Mouse (Mus musculus): ENCODE measurements around the gene Wfdc1. TPM values are rescaled to one million over a fixed set of nuclear protein-coding genes. Genes with fewer than 3 reads are reported as not detected.
A peak's percentile ranks its signal among the peaks of the same experiment; 100 is the strongest.

The Wfdc1 gene
- total RNA-seq (2021) = 1 to 10 TPM; 4.5 to 5.7 TPM

- intact Hi-C loops (cut with DNase I) = no loop called here
- peak in 1 of 2 experiments; percentile 63 for DNase-seq (ENCODE audit: extremely low spot score in 1 of 2, low spot score in 2 of 2)
Measured at GRCm38 (mm10) chr8:119666219-119666951, at the start of gene Wfdc1. Gene Wfdc1 (plus strand): TSS chr8:119666365.

GRCm38 (mm10) chr8:119616811-119617210, 49.4 kb upstream of the Wfdc1 start:
- no peak for DNase-seq (ENCODE audit: extremely low spot score in 1 of 2, low spot score in 2 of 2)
- intact Hi-C loops (cut with DNase I) = no loop called here

DNA sequence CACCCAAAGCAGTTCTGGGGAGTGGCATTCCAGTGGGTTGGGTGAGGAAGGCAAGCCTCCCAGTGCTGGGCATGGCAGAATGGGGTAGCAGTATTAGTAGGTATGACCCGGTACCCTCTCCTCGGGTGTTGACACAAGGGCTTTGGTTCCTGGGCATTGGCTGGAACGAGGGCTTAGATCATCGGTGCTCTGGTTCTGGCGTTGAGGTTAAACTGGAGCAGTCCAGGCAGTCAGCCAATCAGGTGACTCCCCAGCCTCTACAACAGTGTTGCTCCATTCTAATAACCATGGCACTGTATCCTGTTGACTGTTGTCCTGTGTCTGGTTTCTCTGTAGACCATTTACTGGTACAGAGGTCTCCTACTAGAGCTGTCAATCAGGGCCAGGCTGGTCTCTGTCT, 48.6 kb upstream of the Wfdc1 start:
- DNase-seq (ENCODE audit: extremely low spot score in 1 of 2, low spot score in 2 of 2) = no peak
- intact Hi-C loops (cut with DNase I) = no loop called here

GRCm38 (mm10) chr8:119618887-119619286, 47.3 kb upstream of the Wfdc1 start:
- no peak for DNase-seq (ENCODE audit: extremely low spot score in 1 of 2, low spot score in 2 of 2)
- intact Hi-C loops (cut with DNase I) = no loop called here

DNA sequence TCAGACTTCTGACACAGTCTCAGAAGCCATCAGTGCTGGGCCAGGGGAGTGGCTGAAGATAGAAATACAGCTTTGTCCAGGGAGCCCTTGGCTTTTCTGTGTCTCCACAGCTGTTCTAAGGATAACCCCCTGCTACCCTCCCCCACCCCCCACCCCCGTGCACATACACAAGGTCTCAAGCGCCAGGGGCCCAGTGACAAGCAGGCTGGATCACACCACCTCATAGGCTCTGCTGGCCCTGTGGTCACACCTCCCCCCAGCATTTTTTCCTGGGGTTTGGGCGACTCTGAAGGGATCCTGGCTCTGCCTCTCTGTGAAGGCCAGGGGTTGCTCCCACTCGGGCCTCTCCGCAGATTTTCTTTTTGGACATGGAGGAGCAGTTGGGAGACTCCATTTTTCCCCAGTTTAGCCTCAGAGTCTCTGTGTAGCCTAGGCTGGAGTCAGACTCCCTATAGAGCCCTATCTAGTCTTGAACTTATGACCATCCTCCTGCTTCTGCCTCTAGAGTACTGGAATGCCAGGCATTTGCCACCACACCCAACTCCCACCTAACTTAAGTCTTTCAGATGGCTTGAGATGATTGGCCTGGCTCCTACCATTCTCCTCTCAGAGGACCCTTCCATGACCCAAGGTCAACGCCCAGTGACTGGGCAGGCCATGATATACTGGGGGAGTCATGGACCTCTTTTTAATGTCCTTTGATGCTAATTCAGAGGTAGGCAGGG, 45.9 kb upstream of the Wfdc1 start:
- DNase-seq (ENCODE audit: extremely low spot score in 1 of 2, low spot score in 2 of 2) = no peak
- intact Hi-C loops (cut with DNase I) = no loop called here

GRCm38 (mm10) chr8:119620848-119621465, 45.2 kb upstream of the Wfdc1 start:
- intact Hi-C loops (cut with DNase I) = no loop called here
- no peak for DNase-seq (ENCODE audit: extremely low spot score in 1 of 2, low spot score in 2 of 2)

DNA sequence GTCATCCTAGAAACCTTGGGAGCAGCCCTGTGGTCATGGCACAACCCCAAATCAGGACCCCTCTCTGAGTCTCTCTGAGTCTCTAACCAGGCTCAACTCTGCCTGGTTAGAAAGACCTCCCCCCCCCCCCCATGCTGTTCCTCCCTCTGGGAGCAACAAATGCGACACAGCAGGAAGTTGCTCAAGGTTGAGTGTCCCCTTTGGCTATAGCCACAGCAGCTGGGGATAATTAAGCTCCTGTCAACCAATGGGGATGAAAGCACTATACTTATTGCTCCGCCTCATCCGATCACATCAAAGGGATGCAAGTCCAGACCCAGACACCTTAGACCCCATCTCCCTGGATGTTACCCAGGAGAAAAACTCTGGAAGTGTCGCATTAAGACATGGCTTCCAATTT, 43.6 kb upstream of the Wfdc1 start:
- intact Hi-C loops (cut with DNase I) = no loop called here
- no peak for DNase-seq (ENCODE audit: extremely low spot score in 1 of 2, low spot score in 2 of 2)

GRCm38 (mm10) chr8:119623061-119623460, 43.1 kb upstream of the Wfdc1 start:
- DNase-seq (ENCODE audit: extremely low spot score in 1 of 2, low spot score in 2 of 2) = no peak
- intact Hi-C loops (cut with DNase I) = no loop called here

DNA sequence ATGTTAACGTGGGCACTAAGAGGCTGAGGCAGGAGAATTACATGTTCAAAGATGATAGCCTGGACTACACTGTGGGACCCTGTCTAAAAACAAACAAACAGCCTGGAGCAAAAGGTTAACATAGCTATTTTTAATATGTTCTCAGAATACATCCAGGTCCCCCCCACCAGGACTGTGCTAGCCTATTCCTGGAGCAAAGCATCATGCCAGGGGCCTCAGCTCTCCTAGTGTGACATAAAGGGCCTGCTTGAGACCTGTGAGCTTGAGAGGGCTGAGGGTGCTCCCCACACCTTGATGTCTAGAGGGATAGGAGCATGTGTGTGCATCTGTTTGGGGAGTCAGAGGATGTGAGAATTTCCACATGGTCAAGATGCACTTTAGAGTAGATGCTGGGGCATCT, 42.4 kb upstream of the Wfdc1 start:
- intact Hi-C loops (cut with DNase I) = no loop called here
- DNase-seq (ENCODE audit: extremely low spot score in 1 of 2, low spot score in 2 of 2) = no peak

DNA sequence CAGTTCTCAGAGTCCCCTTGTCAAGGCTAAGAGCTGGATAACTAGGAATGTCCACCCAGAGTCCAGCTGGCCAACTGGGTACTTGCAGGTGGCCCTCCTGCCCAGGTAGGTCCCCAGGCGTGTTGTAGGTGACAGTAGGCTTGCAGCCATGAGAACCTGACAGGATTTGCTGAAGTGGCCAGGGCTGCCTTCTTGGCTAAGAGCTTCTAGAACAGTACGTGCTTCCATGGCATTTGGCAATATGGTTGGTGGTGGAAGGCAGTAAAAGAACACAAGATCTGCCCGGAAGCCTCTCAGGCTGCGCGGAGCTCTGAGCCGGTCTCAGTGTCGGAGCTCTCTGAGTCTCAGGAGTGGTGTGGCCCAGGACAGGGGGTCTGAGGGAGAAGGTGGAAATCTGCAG, 41.2 kb upstream of the Wfdc1 start:
- intact Hi-C loops (cut with DNase I) = no loop called here
- no peak for DNase-seq (ENCODE audit: extremely low spot score in 1 of 2, low spot score in 2 of 2)

- intact Hi-C loops (cut with DNase I) = no loop called here
- no peak for DNase-seq (ENCODE audit: extremely low spot score in 1 of 2, low spot score in 2 of 2)
Measured at GRCm38 (mm10) chr8:119625788-119626187, 40.4 kb upstream of the Wfdc1 start.

DNA sequence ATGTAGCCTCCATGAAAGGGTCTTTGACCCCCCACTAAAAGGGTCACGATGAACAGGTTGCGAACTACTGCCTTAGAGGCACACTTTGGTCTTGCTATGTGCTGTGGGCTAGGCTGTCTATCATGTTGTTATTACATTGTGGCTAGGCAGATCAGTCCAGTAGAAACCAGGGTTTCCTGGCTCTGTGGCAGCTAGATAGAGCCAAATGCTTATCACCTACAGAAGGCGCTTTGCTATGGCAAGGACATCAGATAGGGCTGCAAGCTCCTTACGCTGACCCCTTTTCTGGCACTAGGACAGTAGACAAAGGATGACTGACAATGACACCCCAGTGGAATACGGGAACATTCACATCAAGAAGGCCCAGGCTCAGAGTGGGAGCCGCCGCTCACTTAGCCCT, 39.0 kb upstream of the Wfdc1 start:
- intact Hi-C loops (cut with DNase I) = no loop called here
- DNase-seq (ENCODE audit: extremely low spot score in 1 of 2, low spot score in 2 of 2) = no peak

- intact Hi-C loops (cut with DNase I) = no loop called here
Measured at GRCm38 (mm10) chr8:119627613-119628359, 38.4 kb upstream of the Wfdc1 start.

GRCm38 (mm10) chr8:119630841-119631240, 35.3 kb upstream of the Wfdc1 start:
- intact Hi-C loops (cut with DNase I) = no loop called here
- DNase-seq (ENCODE audit: extremely low spot score in 1 of 2, low spot score in 2 of 2) = no peak

More at GRCm38 (mm10) chr8:119627613-119628359, 38.4 kb upstream of the Wfdc1 start:
- no peak for DNase-seq (ENCODE audit: extremely low spot score in 1 of 2, low spot score in 2 of 2)

- intact Hi-C loops (cut with DNase I) = no loop called here
- DNase-seq (ENCODE audit: extremely low spot score in 1 of 2, low spot score in 2 of 2) = no peak
Measured at GRCm38 (mm10) chr8:119632246-119632645, 33.9 kb upstream of the Wfdc1 start.

- intact Hi-C loops (cut with DNase I) = no loop called here
- no peak for DNase-seq (ENCODE audit: extremely low spot score in 1 of 2, low spot score in 2 of 2)
Measured at GRCm38 (mm10) chr8:119632909-119633308, 33.3 kb upstream of the Wfdc1 start.

- no peak for DNase-seq (ENCODE audit: extremely low spot score in 1 of 2, low spot score in 2 of 2)
- intact Hi-C loops (cut with DNase I) = no loop called here
Measured at GRCm38 (mm10) chr8:119634616-119635336, 31.4 kb upstream of the Wfdc1 start.

DNA sequence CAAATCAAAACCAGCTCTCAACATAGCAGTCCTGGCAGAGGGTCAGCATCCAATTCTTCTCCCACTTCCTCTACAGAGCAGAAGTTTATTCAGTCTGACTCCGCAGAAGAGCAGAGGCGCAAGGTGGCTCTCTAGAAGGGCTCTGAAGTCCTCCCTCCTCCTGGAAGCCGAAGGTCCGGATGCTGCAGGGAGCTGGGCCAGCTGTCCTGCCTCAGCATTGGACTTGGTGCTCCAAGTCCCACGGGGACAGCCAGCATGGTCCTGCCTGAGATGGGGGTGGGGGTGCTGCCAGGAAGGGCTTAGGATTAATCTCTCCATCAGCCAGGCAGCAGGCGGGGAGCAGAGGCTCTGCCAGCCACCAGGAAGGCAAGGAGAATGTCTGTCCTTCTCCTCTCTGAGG, 30.8 kb upstream of the Wfdc1 start, which contains the start of gene Kcng4:
Kcng4 (minus strand) TSS at position 303 of the 400 bp plus-strand sequence.
- intact Hi-C loops (cut with DNase I) = no loop called here
- no peak for DNase-seq (ENCODE audit: extremely low spot score in 1 of 2, low spot score in 2 of 2)

- intact Hi-C loops (cut with DNase I) = no loop called here
- DNase-seq (ENCODE audit: extremely low spot score in 1 of 2, low spot score in 2 of 2) = no peak
Measured at GRCm38 (mm10) chr8:119635958-119636357, 30.2 kb upstream of the Wfdc1 start.
